Mouse (Mus musculus) left cerebral cortex, adult 18-20 months (tissue): ENCODE data around the gene Crtc3. TPM values are rescaled to one million over a fixed set of nuclear protein-coding genes. Genes with fewer than 3 reads are reported as not detected.

ENCODE experiments used
- DNase-seq, 2 experiments: peaks; one replicate each; pipeline ENCODE4 v3.0.0; 2021 to 2022; ENCODE audit warnings: low spot score in 2 of 2, mixed read lengths in 1 of 2
- total RNA-seq, 2 experiments: library from RNA; stranded (reverse); gene quantifications; 2 replicates each; pipeline ENCODE4 v1.2.3; 2021

Gene Crtc3
- total RNA-seq, 2 experiments from 2014 or later = 14.4 to 14.5 TPM

GRCm38 (mm10) chr7:80642552-80642951, 46.1 kb downstream of the Crtc3 start:
- DNase-seq = no peak

GRCm38 (mm10) chr7:80641899-80642298, 46.8 kb downstream of the Crtc3 start:
- no peak for DNase-seq

GRCm38 (mm10) chr7:80641497-80641896, 47.2 kb downstream of the Crtc3 start:
- DNase-seq = no peak

GRCm38 (mm10) chr7:80639981-80640380, 48.7 kb downstream of the Crtc3 start:
- DNase-seq = no peak

- no peak for DNase-seq
Observed at GRCm38 (mm10) chr7:80638460-80638859, 50.2 kb downstream of the Crtc3 start.

DNA sequence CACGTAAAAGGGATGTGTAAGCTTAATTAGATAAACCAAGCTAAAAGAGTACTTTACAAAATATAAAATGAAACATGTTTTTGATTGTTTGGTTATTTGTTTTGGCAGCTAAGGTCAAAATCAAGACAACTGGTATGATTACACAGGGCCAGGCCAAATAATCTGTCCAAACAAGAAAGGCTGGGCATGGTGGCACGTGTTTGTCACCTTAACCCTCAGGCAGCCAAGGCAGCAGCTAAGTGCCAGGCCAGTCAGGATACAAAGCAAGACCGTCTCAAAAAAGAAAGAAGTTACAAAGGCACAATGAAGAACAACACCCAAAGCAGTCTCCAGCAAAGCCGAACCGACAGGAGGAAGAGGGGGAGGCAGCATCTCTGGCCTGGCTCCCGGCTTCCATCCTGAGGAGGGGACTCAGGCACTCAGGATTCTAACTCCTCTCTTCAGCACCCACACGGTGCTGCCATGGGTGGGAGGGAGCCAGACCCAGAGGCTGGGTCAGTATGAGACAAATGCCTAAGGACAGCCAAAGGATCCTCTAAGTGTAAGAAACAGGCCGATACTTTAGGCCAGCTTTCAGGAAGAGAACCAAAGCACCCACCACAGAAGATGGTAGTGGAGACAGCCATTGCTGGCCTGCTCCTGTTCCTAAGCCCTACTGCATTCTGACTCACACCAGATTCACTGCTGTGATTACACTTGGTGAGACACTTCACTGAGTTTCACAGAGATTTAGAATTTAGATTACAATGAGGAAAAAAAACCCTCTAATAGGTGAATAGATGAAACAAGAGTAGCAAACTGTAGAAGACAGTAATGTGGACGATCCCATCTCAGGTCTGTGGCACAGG, 51.5 kb downstream of the Crtc3 start:
- DNase-seq = peak in 1 of 2 experiments; percentile 42

GRCm38 (mm10) chr7:80636288-80636952, 52.3 kb downstream of the Crtc3 start:
- no peak for DNase-seq

DNA sequence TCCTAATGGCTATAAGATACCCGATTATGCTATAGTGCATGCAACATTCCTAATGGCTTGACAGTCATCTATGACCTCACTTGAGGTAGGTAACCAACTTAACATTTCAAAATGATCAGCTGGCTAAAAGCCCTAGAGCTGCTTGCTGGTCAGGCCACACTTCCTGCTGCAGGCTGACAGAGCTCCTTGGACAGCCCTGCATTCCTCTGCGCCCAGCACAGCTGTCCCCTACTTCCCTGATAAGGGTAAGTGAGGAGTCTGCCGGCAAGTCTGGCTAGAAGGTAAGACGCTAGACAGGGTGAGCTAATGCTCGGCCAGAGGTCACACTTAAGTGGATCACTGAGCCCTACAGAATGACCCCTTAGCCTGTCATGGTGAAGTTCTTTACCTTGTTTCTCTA, 52.8 kb downstream of the Crtc3 start:
- no peak for DNase-seq

DNA sequence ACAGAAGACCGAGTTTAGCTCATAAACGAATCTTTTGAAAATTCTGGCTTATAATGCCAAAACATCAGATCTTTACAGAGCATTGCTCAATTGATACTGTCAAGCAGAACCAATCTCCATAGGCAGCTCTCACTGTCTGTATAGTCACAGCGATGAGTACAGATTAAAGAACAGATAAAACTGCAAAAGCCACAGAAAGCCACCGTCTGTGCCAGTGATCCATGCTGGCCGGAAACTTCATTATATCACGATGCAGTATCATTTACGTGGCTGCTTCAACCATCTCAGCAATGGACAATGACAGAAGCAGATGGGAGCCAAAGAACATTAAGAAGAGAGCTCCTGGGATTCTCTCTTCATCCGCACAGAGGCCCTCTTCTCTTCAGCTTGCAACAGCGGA, 53.9 kb downstream of the Crtc3 start:
- DNase-seq = no peak

GRCm38 (mm10) chr7:80633635-80634034, 55.0 kb downstream of the Crtc3 start:
- no peak for DNase-seq

GRCm38 (mm10) chr7:80631993-80632392, 56.7 kb downstream of the Crtc3 start:
- no peak for DNase-seq

GRCm38 (mm10) chr7:80631405-80631804, 57.3 kb downstream of the Crtc3 start:
- DNase-seq = no peak

DNA sequence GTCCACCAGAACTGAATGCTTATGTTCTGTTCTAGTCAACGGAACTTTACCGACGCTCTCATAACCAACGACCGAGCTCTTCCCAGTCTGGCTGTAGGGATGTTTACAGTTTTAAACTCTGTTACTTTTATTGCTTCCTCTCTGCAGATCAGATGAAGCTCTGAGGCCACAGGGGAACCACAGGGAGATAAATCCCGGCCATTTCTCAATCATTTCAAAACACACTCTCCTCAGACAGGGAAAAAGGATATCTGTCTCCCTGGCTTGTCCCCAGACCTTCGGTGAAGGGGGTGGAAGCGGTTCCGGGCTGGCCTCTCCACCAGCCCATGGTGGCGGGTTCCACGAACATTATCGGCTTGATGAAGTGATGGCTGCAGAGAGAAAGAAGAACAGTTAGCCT, 59.3 kb downstream of the Crtc3 start:
- DNase-seq = no peak

GRCm38 (mm10) chr7:80628708-80629183, 59.9 kb downstream of the Crtc3 start:
- DNase-seq = peak; percentile 42 to 47

GRCm38 (mm10) chr7:80626943-80627342, 61.7 kb downstream of the Crtc3 start:
- DNase-seq = no peak

- DNase-seq = no peak
Observed at GRCm38 (mm10) chr7:80625841-80626240, 62.8 kb downstream of the Crtc3 start.

DNA sequence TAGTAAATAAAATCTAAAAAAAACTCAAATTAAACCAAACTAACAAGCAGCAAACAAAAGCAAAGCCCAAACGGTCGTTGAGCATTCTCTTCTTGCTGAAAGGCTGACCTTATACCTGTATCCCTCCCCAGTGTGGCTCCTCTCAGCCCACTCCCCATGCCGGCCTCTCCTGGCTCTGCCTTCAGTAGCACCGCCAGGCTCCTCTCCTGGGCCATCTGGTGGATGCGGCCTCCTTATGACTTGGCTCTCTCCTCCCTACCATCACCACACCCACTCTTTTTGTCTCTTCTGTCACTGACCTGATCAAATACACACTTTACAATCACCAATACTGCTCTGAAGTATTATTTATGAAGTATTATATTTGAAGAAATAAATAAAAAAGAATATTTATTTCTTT, 65.4 kb downstream of the Crtc3 start:
- no peak for DNase-seq

DNA sequence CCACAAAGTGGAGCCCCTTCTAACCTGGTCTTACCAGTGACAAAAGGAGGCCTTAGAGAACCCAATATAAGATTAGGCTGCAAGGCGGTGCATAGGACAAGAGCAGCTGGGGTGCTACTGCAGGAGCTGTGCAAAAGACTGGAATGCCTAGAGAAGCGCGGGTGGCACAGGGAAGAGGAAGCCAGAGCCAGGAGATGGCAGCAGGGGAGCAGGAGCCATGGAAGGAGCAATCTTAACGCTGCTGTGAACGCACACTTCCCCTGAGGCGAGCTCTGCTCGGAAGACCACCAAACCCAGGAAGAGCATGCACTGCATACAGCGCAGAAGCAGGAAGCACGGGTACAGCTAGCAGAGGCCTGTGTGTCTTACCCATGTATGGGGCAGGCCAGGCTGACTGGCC, 72.6 kb downstream of the Crtc3 start:
- DNase-seq = no peak

DNA sequence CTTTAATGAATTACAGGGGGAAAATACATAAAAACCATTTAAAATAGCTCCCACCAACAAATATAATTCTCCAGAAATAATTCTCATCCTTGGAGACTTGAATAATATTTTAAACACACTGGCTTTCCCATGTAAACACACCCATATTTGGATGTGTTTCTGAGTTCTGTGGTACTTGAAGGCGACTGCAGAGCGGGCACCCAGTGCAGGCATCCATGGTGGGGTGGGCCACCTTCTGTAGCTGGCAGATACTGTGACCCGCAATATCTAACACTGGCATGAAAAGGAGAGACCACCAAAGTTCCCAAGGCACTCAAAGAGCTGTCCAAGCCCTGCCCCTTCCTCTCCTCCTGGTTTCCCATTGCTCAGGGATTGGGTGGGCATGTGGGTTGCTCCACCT, 74.6 kb downstream of the Crtc3 start:
- no peak for DNase-seq

- DNase-seq = no peak
Observed at GRCm38 (mm10) chr7:80612191-80612787, 76.4 kb downstream of the Crtc3 start.

GRCm38 (mm10) chr7:80611646-80612045, 77.0 kb downstream of the Crtc3 start:
- DNase-seq = no peak

DNA sequence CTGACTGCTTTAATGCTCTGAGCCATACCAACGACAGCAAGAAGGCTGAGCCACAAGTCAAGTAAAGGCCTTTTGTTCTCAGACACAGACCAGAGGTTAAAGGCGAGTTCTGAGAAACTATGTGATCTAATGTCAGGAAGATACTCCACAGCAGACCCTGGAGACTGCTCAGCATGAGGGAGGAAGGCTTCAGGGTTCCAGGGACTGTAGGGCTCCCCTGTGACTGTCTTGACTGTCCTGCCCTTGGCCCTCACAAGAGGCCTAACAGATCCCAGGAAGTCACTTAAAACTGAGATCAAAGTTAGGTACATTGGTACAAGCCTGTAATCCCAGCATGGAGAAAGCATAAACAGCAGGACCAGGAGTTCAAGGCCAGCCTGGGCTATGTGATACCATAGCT, 81.2 kb downstream of the Crtc3 start:
- DNase-seq = no peak
